Mouse (Mus musculus): ENCODE results near the gene Gspt1.

The Gspt1 gene

GRCm38 (mm10) chr16:11202571-11203554, 51.3 kb downstream of the Gspt1 start, which contains the start of gene Rsl1d1:
TSS of gene Rsl1d1 (minus strand) at chr16:11203331.
- peak; percentile 92 for DNase-seq (ENCODE audit: low spot score)

DNA sequence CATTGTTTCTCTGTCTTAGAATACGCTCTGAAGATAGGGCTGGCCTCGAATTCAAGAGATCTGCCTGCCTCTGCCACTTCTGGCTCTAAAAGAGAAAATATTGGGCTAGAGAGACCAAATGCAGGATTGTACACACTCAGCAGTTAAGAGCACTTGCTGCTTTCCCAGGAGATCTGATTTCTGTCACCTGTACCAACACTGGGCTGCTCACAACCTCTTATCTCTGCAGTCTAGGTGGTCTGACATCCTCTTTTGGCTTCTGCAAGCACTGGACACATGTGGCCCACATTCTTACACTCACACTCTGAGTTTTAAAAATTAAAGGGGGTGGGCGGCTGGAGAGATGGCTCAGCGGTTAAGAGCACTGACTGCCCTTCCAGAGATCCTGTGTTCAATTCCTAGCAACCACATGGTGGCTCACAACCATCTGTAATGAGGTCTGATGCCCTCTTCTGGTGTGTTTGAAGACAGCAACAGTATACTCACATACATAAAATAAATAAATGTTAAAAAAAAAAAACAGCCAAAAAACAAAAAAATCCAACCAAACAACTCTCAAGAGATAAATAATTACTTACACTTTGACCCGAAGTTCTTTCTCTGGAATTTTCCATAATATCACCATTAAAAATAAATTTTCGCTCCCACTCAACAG, 52.3 kb downstream of the Gspt1 start:
- DNase-seq (ENCODE audit: low spot score) = no peak

DNA sequence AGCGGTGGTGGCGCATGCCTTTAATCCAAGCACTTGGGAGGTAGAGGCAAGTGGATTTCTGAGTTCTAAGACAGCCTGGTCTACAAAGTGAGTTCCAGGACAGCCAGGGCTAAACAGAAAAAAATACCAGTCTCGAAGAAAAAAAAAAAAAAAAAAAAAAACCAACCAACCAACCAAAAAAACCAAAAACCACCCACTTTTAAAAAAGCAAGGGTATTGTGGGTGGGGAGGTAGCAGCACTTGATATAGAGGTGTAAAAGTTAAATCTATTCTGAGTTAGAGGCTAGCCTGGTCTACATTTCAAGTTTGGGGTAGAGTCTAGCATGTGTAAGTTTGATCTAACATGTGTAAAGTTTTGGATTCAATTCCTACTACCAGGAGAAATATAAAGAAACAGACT, 53.9 kb downstream of the Gspt1 start:
- DNase-seq (ENCODE audit: low spot score) = no peak

DNA sequence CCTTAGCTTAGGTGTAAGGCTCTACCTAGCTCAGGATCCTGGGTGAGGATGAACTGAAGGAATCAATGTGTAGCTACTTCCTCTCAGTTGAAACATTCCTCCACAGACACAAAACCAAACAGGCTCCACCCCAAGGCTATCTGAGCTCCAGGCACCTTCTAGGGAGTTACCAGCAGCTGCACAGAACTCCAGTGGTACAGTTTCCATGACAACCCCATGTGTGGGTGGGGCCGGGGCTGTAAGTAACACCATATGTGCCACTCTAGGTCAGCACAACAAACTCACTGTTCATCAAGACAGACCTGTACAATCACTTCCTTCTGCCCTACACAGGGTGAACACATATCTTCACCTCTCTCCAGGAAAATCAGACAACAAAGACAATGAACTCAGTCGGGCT, 55.7 kb downstream of the Gspt1 start:
- no peak for DNase-seq (ENCODE audit: low spot score)

- DNase-seq (ENCODE audit: low spot score) = no peak
Measured at GRCm38 (mm10) chr16:11197052-11197451, 57.1 kb downstream of the Gspt1 start.

DNA sequence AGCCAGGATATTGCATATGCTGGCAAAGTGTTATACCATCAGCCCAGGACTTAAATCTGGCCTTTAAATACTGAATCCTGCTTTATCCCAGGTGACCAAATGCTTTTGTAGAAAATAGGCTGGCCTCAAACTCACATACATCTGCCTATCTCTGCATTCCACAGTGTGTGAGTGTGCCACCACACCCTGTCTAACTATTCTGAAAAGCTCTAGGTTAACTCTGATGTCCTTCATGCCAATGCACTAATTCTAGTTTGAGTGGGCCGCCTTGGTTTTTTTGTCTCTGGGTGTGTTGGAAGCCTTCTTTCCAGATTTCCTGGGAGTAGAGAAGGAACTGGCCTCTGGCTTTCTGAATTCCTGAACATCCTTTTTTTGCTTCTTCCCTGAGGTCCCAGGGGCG, 60.9 kb downstream of the Gspt1 start:
- no peak for DNase-seq (ENCODE audit: low spot score)

GRCm38 (mm10) chr16:11190150-11190549, 64.0 kb downstream of the Gspt1 start:
- DNase-seq (ENCODE audit: low spot score) = no peak

DNA sequence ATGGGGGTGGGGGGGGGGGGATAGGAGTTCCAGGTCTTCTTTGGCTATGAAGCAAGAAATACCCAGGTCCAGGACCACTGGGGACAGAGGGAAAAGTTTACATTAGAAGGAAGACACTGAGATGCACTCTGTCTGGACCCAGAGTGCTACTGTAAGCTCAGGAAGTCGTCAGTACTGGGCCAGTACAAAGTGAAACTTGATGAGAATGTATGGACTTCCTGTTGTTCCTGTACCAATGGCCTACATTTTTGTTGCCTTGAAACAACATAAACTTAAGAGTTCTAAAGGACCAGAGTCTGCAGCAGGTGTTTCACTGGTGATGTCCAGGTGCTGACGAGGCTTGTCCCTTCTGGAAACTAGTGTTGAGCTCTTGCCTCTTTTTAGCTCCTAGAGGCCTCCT, 76.7 kb downstream of the Gspt1 start:
- DNase-seq (ENCODE audit: low spot score) = no peak

- DNase-seq (ENCODE audit: low spot score) = no peak
Measured at GRCm38 (mm10) chr16:11176884-11177244, 77.3 kb downstream of the Gspt1 start.

GRCm38 (mm10) chr16:11176208-11176883, 77.8 kb downstream of the Gspt1 start, which contains the start of gene Zc3h7a:
TSS of gene Zc3h7a (minus strand) at chr16:11176393.
- peak; percentile 87 for DNase-seq (ENCODE audit: low spot score)

DNA sequence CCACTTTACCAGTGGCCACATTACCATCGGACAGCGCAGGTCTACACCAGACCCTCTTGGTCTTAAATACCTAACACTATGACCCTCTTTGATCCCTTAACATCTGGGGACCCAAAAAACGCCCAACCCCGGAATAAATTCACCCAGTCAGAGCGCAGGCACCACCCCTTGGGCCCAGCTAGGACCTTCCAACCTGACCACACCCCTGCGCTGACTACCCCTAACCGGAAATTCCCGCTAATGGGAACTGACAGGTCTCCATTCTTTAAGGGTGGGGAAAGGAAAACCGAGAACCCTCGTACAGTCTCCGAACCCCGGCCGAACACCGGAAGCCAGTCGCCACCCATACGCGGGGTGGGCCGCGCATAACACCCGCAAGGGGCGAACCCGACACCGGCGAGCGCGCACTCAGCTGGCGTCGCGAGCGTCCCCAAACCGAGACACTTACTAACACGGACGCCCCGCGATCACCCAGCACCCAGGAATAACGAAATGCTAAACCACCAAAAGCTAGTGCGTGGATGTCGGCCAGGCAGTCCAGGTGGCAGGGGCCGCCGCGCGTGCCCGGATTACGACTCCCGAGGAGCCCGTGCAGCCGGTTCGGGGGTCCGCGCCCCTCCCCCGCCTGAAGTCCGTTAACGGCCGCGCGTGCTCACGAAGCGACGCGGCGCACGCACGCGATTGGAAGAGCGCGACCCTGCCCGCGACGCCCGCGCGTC, 78.5 kb downstream of the Gspt1 start:
- DNase-seq (ENCODE audit: low spot score) = peak; percentile 79

DNA sequence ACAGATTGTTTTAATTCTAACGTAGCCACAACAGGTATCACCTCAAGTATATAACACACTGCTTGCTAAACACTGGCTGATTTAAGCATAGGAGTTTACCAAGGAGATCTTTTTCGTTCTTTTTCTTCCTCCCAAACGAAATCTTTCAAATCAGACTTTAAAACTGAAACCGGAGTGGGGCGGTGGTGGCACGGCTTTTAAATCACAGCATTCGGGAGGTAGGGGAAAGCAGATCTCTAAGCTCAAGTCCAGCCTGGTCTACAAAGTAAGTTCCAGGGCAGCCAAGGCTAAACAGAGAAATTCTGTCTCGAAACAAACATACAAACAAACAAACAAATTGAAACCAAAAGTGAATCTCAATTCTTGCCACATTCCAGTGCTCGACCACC, 79.0 kb downstream of the Gspt1 start:
- no peak for DNase-seq (ENCODE audit: low spot score)

DNA sequence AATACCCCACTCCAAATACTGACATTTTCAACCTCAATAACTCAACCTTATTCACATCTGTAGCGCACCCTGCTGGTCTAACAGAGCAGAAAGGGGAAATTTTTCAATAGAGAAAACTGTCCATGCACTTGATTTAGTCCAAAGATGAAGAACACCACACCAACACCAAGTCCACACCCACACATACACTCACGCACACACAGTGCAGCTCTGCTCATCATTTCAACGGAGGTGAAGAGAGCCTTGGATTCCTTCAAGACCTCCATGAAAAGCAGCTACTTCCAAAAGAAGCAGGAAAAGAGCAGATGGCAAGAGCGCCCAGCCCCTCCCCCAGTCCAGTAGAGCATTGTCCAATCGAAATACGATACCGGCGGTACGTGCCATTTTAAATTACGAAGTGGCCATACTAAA, 79.4 kb downstream of the Gspt1 start:
- peak; percentile 45 for DNase-seq (ENCODE audit: low spot score)

GRCm38 (mm10) chr16:11171679-11172078, 82.4 kb downstream of the Gspt1 start:
- DNase-seq (ENCODE audit: low spot score) = no peak
